Mouse (Mus musculus) MEL (cell line): ENCODE measurements around the gene Cdkn1a.

Experiments
- CTCF ChIP-seq, 3 experiments: IDR thresholded peaks in 2 of 3; conservative IDR thresholded peaks in 1 of 3; 2 replicates each; pipeline ENCODE4 v1.5.1; 2011 to 2012; ENCODE audit warnings: low read length in 3 of 3, low read depth in 2 of 3, mild to moderate bottlenecking in 2 of 3, improper control_type of control experiment in 1 of 3, inconsistent platforms in 1 of 3, mixed read lengths in 1 of 3, moderate library complexity in 1 of 3; ENCODE audit not compliant: control insufficient read depth in 1 of 3, insufficient read depth in 1 of 3, poor library complexity in 1 of 3, severe bottlenecking in 1 of 3
- JUND ChIP-seq: IDR thresholded peaks from 2 replicates; pipeline ENCODE4 v1.6.1; 2011; ENCODE audit warnings: low read depth, mild to moderate bottlenecking, improper control_type of control experiment, low read length
- MAX ChIP-seq: IDR thresholded peaks from 2 replicates; pipeline ENCODE4 v1.6.1; 2011; ENCODE audit warnings: low read length, improper control_type of control experiment
- POLR2A ChIP-seq, 2 experiments: IDR thresholded peaks; 2 replicates each; pipeline ENCODE4 v1.6.1; 2011 to 2012; ENCODE audit warnings: low read length in 2 of 2, mild to moderate bottlenecking in 2 of 2, control low read depth in 1 of 2, improper control_type of control experiment in 1 of 2, low read depth in 1 of 2, moderate library complexity in 1 of 2; ENCODE audit not compliant: control insufficient read depth in 1 of 2, insufficient read depth in 1 of 2, poor library complexity in 1 of 2
- POLR2AphosphoS2 ChIP-seq: IDR thresholded peaks from 2 replicates; pipeline ENCODE4 v1.6.1; 2011; ENCODE audit warnings: low read length, improper control_type of control experiment
- SIN3A ChIP-seq: IDR thresholded peaks from 2 replicates; pipeline ENCODE4 v1.6.1; 2012; ENCODE audit warnings: low read length, improper control_type of control experiment, inconsistent platforms

- no peak for TF ChIP-seq CTCF (IDR thresholded peaks at IDR 0.05 in 2 of 3, conservative IDR thresholded peaks at IDR 0.05 in 1 of 3; ENCODE audit: control insufficient read depth in 1 of 3, insufficient read depth in 1 of 3, low read depth in 2 of 3, low read length in 3 of 3, poor library complexity in 1 of 3, severe bottlenecking in 1 of 3)
- no peak for TF ChIP-seq SIN3A
- no peak for TF ChIP-seq JUND
- no peak for TF ChIP-seq MAX
- TF ChIP-seq POLR2A (IDR thresholded peaks at IDR 0.05; ENCODE audit: control insufficient read depth in 1 of 2, insufficient read depth in 1 of 2, low read depth in 1 of 2, low read length in 2 of 2, poor library complexity in 1 of 2) = no peak
- TF ChIP-seq POLR2AphosphoS2 = no peak
Measured at GRCm38 (mm10) chr17:29126561-29126960, 35.8 kb downstream of the Cdkn1a start.
